Mouse (Mus musculus): ENCODE data around the gene Secisbp2l. TPM values are rescaled to one million over a fixed set of nuclear protein-coding genes. Genes with fewer than 3 reads are reported as not detected.

Gene Secisbp2l
- polyA plus RNA-seq, 1 experiment from 2014 or later: 16.1 TPM

DNA sequence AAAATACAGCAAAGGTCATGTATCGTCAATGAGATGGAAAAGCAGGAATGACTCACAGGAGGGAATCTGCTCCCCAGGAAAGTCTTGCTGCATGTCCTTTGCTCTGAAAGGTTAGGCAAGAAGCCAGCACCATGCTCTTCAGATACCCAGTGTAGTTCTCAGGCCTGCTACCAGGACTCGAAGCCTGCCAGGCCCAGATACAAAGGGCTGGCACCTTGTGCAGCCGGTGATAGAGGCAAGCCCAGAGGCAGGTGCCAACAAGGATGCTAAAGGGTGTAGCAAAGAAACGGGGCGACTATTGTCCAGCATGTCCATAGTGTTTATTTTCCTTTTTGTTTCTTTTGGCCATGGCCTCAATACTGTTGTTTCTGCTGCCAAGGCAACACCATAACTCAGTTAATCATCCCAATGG, 76.2 kb downstream of the Secisbp2l start:
- no peak for ATAC-seq (ENCODE audit: insufficient read depth, low FRiP score)
- no peak overlapping the region for H3K9ac ChIP-seq (ENCODE audit: low read length)
- H3K27me3 ChIP-seq (ENCODE audit: control insufficient read depth, insufficient read depth, low read length): no peaks in the 10 kb centered on the region
- H3K4me2 ChIP-seq (ENCODE audit: low read depth, low read length): no peak overlapping the region
- no peaks in the 10 kb centered on the region for H3K36me3 ChIP-seq (ENCODE audit: control insufficient read depth, insufficient read depth, low read length)
- 76% methylated on average over 5 of the region's 5 CpGs for WGBS
- H3K27ac ChIP-seq (ENCODE audit: low read length): no peak overlapping the region
- H3K4me1 ChIP-seq (ENCODE audit: control insufficient read depth, insufficient read depth, low read length): no peaks in the 10 kb centered on the region
- no peak overlapping the region for H3K4me3 ChIP-seq (replicated peaks; ENCODE audit: low read length)
- no peaks in the 10 kb centered on the region for H3K9me3 ChIP-seq (replicated peaks; ENCODE audit: control insufficient read depth, low read length)

DNA sequence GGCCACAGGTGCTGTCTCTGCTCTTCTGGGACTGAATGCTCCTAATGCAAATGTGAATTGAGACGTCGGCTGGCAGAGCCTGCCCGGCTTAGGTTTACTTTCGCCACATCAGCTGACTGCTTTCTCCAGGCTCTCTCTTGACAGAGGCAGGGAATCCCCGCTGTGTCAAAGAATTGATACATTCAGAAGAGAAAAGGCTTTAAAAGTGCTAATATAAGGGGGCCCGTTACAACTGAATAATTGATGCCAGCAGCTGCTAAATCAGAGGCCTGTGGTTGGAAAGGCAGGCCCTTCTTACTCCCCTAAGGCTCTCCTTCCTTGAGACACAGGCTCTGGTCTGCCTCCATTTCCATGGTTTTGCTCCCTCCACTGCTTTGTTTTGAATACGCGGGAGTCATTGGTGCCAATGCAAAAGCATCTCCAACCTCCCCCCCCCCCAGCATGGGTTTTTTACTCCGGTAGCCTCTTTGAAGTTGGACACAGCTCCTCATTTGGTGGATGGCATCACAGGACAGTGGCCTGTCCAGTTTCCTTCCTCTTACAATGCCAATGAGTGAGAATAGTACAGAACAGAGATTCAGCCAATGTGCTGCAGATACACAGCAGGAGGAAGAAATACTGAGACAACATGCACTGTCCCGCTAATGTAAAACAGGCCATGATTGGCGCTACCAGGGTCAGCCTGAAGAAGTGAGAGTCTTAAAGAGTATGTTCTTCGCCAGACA, 77.6 kb downstream of the Secisbp2l start:
- no peak overlapping the region for H3K9ac ChIP-seq (ENCODE audit: low read length)
- H3K27ac ChIP-seq (ENCODE audit: low read length): no peak overlapping the region
- H3K27me3 ChIP-seq (ENCODE audit: control insufficient read depth, insufficient read depth, low read length): no peaks in the 10 kb centered on the region
- no peaks in the 10 kb centered on the region for H3K36me3 ChIP-seq (ENCODE audit: control insufficient read depth, insufficient read depth, low read length)
- ATAC-seq (ENCODE audit: insufficient read depth, low FRiP score): no peak
- no peaks in the 10 kb centered on the region for H3K9me3 ChIP-seq (replicated peaks; ENCODE audit: control insufficient read depth, low read length)
- no peak overlapping the region for H3K4me3 ChIP-seq (replicated peaks; ENCODE audit: low read length)
- no peaks in the 10 kb centered on the region for H3K4me1 ChIP-seq (ENCODE audit: control insufficient read depth, insufficient read depth, low read length)
- 67% methylated on average over 12 of the region's 12 CpGs for WGBS
- no peak overlapping the region for H3K4me2 ChIP-seq (ENCODE audit: low read depth, low read length)

DNA sequence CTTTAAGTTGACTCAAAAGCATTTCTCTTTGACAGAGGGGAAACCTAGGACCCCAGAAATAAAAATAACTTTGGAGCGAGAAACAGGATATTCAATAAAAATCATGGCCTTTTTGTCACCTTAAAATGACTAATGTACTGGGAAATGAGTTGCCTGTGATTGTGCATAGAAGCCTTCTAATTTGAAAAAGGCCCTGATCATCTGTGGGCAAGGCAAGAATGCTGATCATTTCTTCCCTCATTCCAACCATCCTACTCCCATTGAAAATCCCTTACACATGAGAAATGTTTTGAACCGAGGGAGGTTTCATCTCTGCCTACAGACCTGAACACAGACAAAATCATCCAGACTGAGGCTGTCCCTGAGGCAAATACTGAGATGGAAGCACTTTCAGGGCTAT, 79.8 kb downstream of the Secisbp2l start:
- H3K9me3 ChIP-seq (replicated peaks; ENCODE audit: control insufficient read depth, low read length): no peaks in the 10 kb centered on the region
- no peak overlapping the region for H3K9ac ChIP-seq (ENCODE audit: low read length)
- no peaks in the 10 kb centered on the region for H3K27me3 ChIP-seq (ENCODE audit: control insufficient read depth, insufficient read depth, low read length)
- no peak for ATAC-seq (ENCODE audit: insufficient read depth, low FRiP score)
- H3K4me3 ChIP-seq (replicated peaks; ENCODE audit: low read length): no peak overlapping the region
- 80% methylated on average over 2 of the region's 2 CpGs for WGBS
- no peak overlapping the region for H3K27ac ChIP-seq (ENCODE audit: low read length)
- H3K4me2 ChIP-seq (ENCODE audit: low read depth, low read length): no peak overlapping the region
- no peaks in the 10 kb centered on the region for H3K4me1 ChIP-seq (ENCODE audit: control insufficient read depth, insufficient read depth, low read length)
- no peaks in the 10 kb centered on the region for H3K36me3 ChIP-seq (ENCODE audit: control insufficient read depth, insufficient read depth, low read length)

DNA sequence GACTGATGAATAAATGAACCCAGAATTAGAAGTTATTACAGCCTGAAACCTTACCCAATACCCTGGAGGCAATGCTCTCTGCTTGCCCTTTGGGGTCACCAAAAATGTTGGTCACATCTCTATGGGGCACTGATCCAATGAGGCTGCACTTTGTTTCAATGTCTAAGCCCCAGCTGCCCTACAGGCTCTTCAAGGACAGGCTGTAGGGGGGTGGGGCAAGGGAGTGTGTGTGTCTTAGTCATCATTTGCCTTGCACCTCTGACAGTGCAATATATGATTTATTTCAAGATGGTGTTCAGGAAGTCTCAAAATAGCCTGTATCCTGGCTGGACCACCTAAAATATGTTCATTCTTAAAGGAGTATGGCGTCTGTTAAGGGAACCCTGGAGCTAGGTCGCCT, 81.1 kb downstream of the Secisbp2l start:
- Histone ChIP-seq H3K9ac (ENCODE audit: low read length) (no peak overlapping the region), H3K4me2 (ENCODE audit: low read depth, low read length) (no peak overlapping the region), H3K9me3 (replicated peaks; ENCODE audit: control insufficient read depth, low read length) (no peaks in the 10 kb centered on the region), H3K27ac (ENCODE audit: low read length) (no peak overlapping the region), H3K4me3 (replicated peaks; ENCODE audit: low read length) (no peak overlapping the region), H3K4me1 (ENCODE audit: control insufficient read depth, insufficient read depth, low read length) (no peaks in the 10 kb centered on the region), H3K36me3 (ENCODE audit: control insufficient read depth, insufficient read depth, low read length) (no peaks in the 10 kb centered on the region), H3K27me3 (ENCODE audit: control insufficient read depth, insufficient read depth, low read length) (no peaks in the 10 kb centered on the region)
- no peak for ATAC-seq (ENCODE audit: insufficient read depth, low FRiP score)
- 82% methylated on average over 2 of the region's 2 CpGs for WGBS

DNA sequence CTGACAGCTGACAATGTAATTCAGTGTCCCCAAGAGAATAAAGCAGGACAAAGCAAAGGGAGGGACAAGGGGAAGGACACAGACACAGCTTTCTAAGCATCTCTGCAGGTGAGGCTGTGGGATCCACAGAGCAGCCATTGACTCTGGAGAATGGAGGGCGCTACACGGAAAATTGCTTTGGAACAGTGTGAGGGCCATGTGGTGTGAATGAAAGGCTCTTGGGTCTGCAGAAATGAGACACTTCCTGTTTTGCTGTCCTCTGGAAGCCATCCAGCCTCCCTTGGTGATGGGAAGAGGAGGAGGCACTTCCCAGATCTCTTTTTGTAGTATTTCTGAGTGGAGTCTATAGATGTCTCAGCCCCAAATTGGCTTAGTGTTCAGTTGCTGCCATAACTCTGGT, 86.5 kb downstream of the Secisbp2l start:
- Histone ChIP-seq H3K9me3 (replicated peaks; ENCODE audit: control insufficient read depth, low read length) (no peaks in the 10 kb centered on the region), H3K4me3 (replicated peaks; ENCODE audit: low read length) (no peak overlapping the region), H3K27me3 (ENCODE audit: control insufficient read depth, insufficient read depth, low read length) (no peaks in the 10 kb centered on the region), H3K36me3 (ENCODE audit: control insufficient read depth, insufficient read depth, low read length) (no peaks in the 10 kb centered on the region), H3K9ac (ENCODE audit: low read length) (no peak overlapping the region), H3K4me2 (ENCODE audit: low read depth, low read length) (no peak overlapping the region), H3K4me1 (ENCODE audit: control insufficient read depth, insufficient read depth, low read length) (no peaks in the 10 kb centered on the region), H3K27ac (ENCODE audit: low read length) (no peak overlapping the region)
- no peak for ATAC-seq (ENCODE audit: insufficient read depth, low FRiP score)
- 55% methylated on average over 2 of the region's 2 CpGs for WGBS

DNA sequence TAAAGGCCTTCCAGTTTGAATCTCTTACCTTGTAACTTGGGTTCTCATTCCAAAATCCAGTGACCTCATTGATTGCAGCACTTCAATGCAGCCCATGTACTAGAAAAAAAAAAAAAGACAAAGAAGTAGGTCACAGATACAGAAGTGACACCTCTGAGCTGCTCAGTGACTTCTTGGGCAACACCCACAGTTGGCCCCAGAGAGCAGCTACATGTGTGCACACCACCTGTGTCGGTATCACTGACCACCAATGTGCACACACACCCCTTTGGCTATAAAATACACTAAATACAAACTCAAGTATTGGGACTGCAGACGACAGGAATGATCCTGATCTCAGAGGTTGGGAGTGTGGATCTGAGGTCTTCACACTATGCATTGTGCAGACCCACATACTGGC, 87.9 kb downstream of the Secisbp2l start:
- H3K9ac ChIP-seq (ENCODE audit: low read length): no peak overlapping the region
- no peaks in the 10 kb centered on the region for H3K36me3 ChIP-seq (ENCODE audit: control insufficient read depth, insufficient read depth, low read length)
- H3K9me3 ChIP-seq (replicated peaks; ENCODE audit: control insufficient read depth, low read length): no peaks in the 10 kb centered on the region
- no peak overlapping the region for H3K27ac ChIP-seq (ENCODE audit: low read length)
- ATAC-seq (ENCODE audit: insufficient read depth, low FRiP score): no peak
- no peak overlapping the region for H3K4me3 ChIP-seq (replicated peaks; ENCODE audit: low read length)
- H3K27me3 ChIP-seq (ENCODE audit: control insufficient read depth, insufficient read depth, low read length): no peaks in the 10 kb centered on the region
- 73% methylated on average over 2 of the region's 2 CpGs for WGBS
- no peaks in the 10 kb centered on the region for H3K4me1 ChIP-seq (ENCODE audit: control insufficient read depth, insufficient read depth, low read length)
- no peak overlapping the region for H3K4me2 ChIP-seq (ENCODE audit: low read depth, low read length)

DNA sequence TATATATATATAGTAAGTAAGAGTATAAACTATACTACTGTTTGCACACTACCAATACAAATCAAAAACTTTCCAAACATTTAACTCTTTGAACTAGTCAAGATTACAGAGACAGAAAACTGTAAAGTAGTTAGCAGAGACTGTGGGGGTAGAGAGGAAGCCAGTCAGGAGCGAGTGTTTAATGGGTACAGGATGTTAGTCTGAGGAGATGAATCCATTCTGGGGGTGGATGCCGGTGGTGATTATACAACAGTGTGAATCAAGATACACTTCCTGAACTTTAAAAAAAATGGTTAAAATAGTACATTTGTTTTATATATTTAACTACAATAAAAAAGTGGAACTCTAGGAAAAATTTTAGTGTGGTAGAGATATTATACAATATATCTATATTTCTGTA, 90.7 kb downstream of the Secisbp2l start:
- ATAC-seq (ENCODE audit: insufficient read depth, low FRiP score): no peak

More for the DNA sequence above, 90.7 kb downstream of the Secisbp2l start:
- Histone ChIP-seq H3K9ac (ENCODE audit: low read length) (no peak overlapping the region), H3K27me3 (ENCODE audit: control insufficient read depth, insufficient read depth, low read length) (no peaks in the 10 kb centered on the region), H3K4me3 (replicated peaks; ENCODE audit: low read length) (no peak overlapping the region), H3K9me3 (replicated peaks; ENCODE audit: control insufficient read depth, low read length) (no peaks in the 10 kb centered on the region), H3K4me2 (ENCODE audit: low read depth, low read length) (no peak overlapping the region), H3K36me3 (ENCODE audit: control insufficient read depth, insufficient read depth, low read length) (no peaks in the 10 kb centered on the region), H3K27ac (ENCODE audit: low read length) (no peak overlapping the region), H3K4me1 (ENCODE audit: control insufficient read depth, insufficient read depth, low read length) (no peaks in the 10 kb centered on the region)
- WGBS: 44% methylated on average over 2 of the region's 2 CpGs

Other genes with a start within 250 kb of the Secisbp2l start
- 5.2 and 5.5 TPM in 2 replicates for gene Cep152, start 157.8 kb downstream of the Secisbp2l start, polyA plus RNA-seq (2015; fragmentation: Nextera tagmentation; extraction: Ambion mirVana)
- gene Eid1, start 109.8 kb downstream of the Secisbp2l start, polyA plus RNA-seq (2015; fragmentation: Nextera tagmentation; extraction: Ambion mirVana): 97.0 and 111 TPM in 2 replicates
- gene Shc4, start 58.7 kb downstream of the Secisbp2l start, polyA plus RNA-seq (2015; fragmentation: Nextera tagmentation; extraction: Ambion mirVana): 1.9 and 2.0 TPM in 2 replicates
- 48.1 and 48.3 TPM in 2 replicates for gene Galk2, start 76.2 kb upstream of the Secisbp2l start, polyA plus RNA-seq (2015; fragmentation: Nextera tagmentation; extraction: Ambion mirVana)
- 62.8 and 70.5 TPM in 2 replicates for gene Cops2, start 76.3 kb upstream of the Secisbp2l start, polyA plus RNA-seq (2015; fragmentation: Nextera tagmentation; extraction: Ambion mirVana)

All from stomach, embryonic 16.5 days (tissue).